Mouse (Mus musculus) lung, embryonic 16.5 days (tissue): ENCODE results near the gene Fmod. TPM values are rescaled to one million over a fixed set of nuclear protein-coding genes. Genes with fewer than 3 reads are reported as not detected.

Experiments
- ATAC-seq: fragments of 200-750 bp; cut with Nextera tagmentation; 2 replicates; pipeline ENCODE4 v1.8.0; 2017; ENCODE audit warnings: low read depth, mild to moderate bottlenecking, moderate library complexity
- H3K27ac ChIP-seq: fragments of 300-500 bp; sonication (generic); 2 replicates; pipeline ENCODE4 v1.5.1; 2014; ENCODE audit warnings: mild to moderate bottlenecking, control low read depth, low read length
- H3K27me3 ChIP-seq: fragments of 300-500 bp; sonication (generic); 2 replicates; pipeline ENCODE4 v1.6.1; 2014; ENCODE audit warnings: low read depth, low read length, mixed read lengths; ENCODE audit not compliant: control insufficient read depth, insufficient read depth
- H3K36me3 ChIP-seq: fragments of 300-500 bp; sonication (generic); 2 replicates; pipeline ENCODE4 v1.6.1; 2014; ENCODE audit warnings: low read length; ENCODE audit not compliant: control insufficient read depth, insufficient read depth
- H3K4me1 ChIP-seq: fragments of 300-500 bp; sonication (generic); replicated peaks from 2 replicates; pipeline ENCODE4 v1.6.1; 2014; ENCODE audit warnings: low read length, mixed read lengths; ENCODE audit not compliant: control insufficient read depth, insufficient read depth
- H3K4me2 ChIP-seq: fragments of 300-500 bp; sonication (generic); 2 replicates; pipeline ENCODE4 v1.6.1; 2014; ENCODE audit warnings: low read depth, low read length, control low read depth
- H3K4me3 ChIP-seq: fragments of 300-500 bp; sonication (generic); 2 replicates; pipeline ENCODE4 v1.5.1; 2014; ENCODE audit warnings: mild to moderate bottlenecking, low read length, control low read depth
- H3K9ac ChIP-seq: fragments of 300-500 bp; sonication (generic); 2 replicates; pipeline ENCODE4 v1.6.1; 2014; ENCODE audit warnings: low read length, control low read depth
- H3K9me3 ChIP-seq: fragments of 300-500 bp; sonication (generic); 2 replicates; pipeline ENCODE4 v1.6.1; 2016; ENCODE audit warnings: low read length; ENCODE audit not compliant: control insufficient read depth
- WGBS: fragments of 180-500 bp; shearing (Covaris S2); extraction: QIAGEN DNeasy Blood & Tissue Kit; methylation state at CpG from one replicate; pipeline ENCODE4 v1.1.7; 2014; 5-methylcytosine and 5-hydroxymethylcytosine counted together
- polyA plus RNA-seq: library from polyadenylated mRNA; unstranded; fragments of >200 nt; fragmentation: Nextera tagmentation; extraction: Ambion mirVana; gene quantifications from 2 replicates; pipeline ENCODE4 v1.2.1, GENCODE M21; 2015

Gene Fmod
- polyA plus RNA-seq, 1 experiment from 2014 or later, result 191 TPM

GRCm38 (mm10) chr1:134095033-134095612, 58.1 kb downstream of the Fmod start:
- Histone ChIP-seq H3K9ac (no peak overlapping the region; the same call in none of the 2 replicates), H3K4me1 (peaks cover 66% of the 10 kb centered on the region), H3K27me3 (no peaks in the 10 kb centered on the region), H3K4me3 (no peak overlapping the region), H3K27ac (peak overlapping the region; percentile 99), H3K4me2 (no peak overlapping the region; the same call in 1 of the 2 replicates), H3K9me3 (no peaks in the 10 kb centered on the region), H3K36me3 (no peaks in the 10 kb centered on the region)
- ATAC-seq, result no peak
- WGBS, result 61% methylated on average over 7 of the region's 7 CpGs

DNA sequence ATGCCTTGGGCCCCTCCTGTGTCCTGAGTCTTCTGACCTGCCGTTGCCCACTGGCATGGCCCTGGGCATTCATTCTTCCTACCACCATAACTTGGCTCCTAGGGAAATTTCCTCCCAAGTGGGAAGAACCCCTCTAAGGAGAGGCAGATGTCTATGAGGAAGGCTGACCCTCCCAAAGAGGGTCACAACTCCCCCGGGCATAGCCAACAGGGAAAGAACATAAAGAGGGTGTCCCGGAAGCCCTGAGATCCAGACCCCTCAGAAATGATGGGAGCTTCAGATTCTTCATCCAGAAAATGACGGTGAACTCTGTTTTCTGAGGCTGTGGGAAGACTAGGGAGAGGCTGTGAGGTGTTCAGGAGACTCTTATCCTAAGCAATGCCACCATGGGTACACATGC, 58.7 kb downstream of the Fmod start:
- Histone ChIP-seq H3K27me3 (no peaks in the 10 kb centered on the region), H3K36me3 (no peaks in the 10 kb centered on the region), H3K9me3 (no peaks in the 10 kb centered on the region), H3K27ac (peak overlapping the region; percentile 99), H3K4me2 (no peak overlapping the region), H3K9ac (peak overlapping the region; percentile 42), H3K4me1 (peaks cover 66% of the 10 kb centered on the region), H3K4me3 (no peak overlapping the region)
- no peak for ATAC-seq
- 78% methylated on average over 4 of the region's 4 CpGs for WGBS

GRCm38 (mm10) chr1:134096264-134096934, 59.3 kb downstream of the Fmod start:
- Histone ChIP-seq H3K9ac (peak overlapping the region; percentile 51), H3K27ac (peak overlapping the region; percentile 99), H3K27me3 (no peaks in the 10 kb centered on the region), H3K4me1 (peaks cover 66% of the 10 kb centered on the region), H3K4me3 (no peak overlapping the region), H3K4me2 (peak overlapping the region; percentile 15; the same call in 1 of the 2 replicates), H3K36me3 (no peaks in the 10 kb centered on the region), H3K9me3 (no peaks in the 10 kb centered on the region)
- WGBS, result 22% methylated on average over 14 of the region's 14 CpGs
- ATAC-seq, result peak; percentile 48

- peaks cover 64% of the 10 kb centered on the region for H3K4me1 ChIP-seq
- peak overlapping the region; percentile 99 for H3K27ac ChIP-seq
- H3K36me3 ChIP-seq, result no peaks in the 10 kb centered on the region
- ATAC-seq, result no peak
- H3K4me3 ChIP-seq, result no peak overlapping the region
- WGBS, result 74% methylated on average over 7 of the region's 7 CpGs
- H3K9ac ChIP-seq, result no peak overlapping the region; the same call in 1 of the 2 replicates
- H3K4me2 ChIP-seq, result no peak overlapping the region
- H3K9me3 ChIP-seq, result no peaks in the 10 kb centered on the region
- no peaks in the 10 kb centered on the region for H3K27me3 ChIP-seq
Measured at GRCm38 (mm10) chr1:134097080-134097855, 60.2 kb downstream of the Fmod start.

Other genes with a start within 250 kb of the Fmod start
- gene Atp2b4, start 236.2 kb upstream of the Fmod start, polyA plus RNA-seq, result 7.7 and 9.0 TPM in 2 replicates
- 0.29 and 0.54 TPM in 2 replicates for gene Optc, start 129.3 kb upstream of the Fmod start, polyA plus RNA-seq
- gene Prelp, start 115.8 kb upstream of the Fmod start, polyA plus RNA-seq, result 22.4 and 28.6 TPM in 2 replicates
- gene Btg2, start 41.9 kb downstream of the Fmod start, polyA plus RNA-seq, result 130 and 135 TPM in 2 replicates
- 0.09 and 0.24 TPM in 2 replicates for gene Chit1, start 74.0 kb downstream of the Fmod start, polyA plus RNA-seq
- 1.2 and 2.0 TPM in 2 replicates for gene Chil1, start 144.9 kb downstream of the Fmod start, polyA plus RNA-seq
- gene Mybph, start 156.2 kb downstream of the Fmod start, polyA plus RNA-seq, result 1.3 and 2.5 TPM in 2 replicates
- gene Adora1, start 198.2 kb downstream of the Fmod start, polyA plus RNA-seq, result 8.4 and 9.0 TPM in 2 replicates